Mouse (Mus musculus): ENCODE results near the gene Axin2.

DNA sequence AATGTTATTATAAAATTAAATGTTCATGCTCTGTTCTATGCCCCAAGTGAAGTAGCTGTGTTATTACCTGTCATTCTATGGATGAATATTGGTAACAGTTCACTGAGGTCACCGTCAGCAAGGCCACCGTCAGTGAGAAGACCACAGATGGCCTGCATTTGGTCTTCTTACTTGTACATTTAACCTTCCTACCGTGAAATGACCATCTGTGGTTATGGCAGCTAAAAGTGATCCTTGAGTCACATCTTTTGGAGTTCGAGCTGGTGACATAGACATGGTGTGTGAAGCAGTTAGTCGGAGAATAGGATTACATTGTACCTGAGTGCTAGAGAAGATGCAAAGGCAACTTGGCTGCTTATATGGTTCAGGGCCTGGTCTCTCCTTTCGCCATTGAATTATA is 68.1 kb downstream of the Axin2 start:
- no peak for TF ChIP-seq POLR2A (IDR thresholded peaks at IDR 0.05; ENCODE audit: low read depth, low read length)
- no peak for TF ChIP-seq CTCF (IDR thresholded peaks at IDR 0.05; ENCODE audit: borderline replicate concordance, insufficient read depth, low read length)

All from embryonic fibroblast, embryonic 13.5 days (primary cell).